Mouse (Mus musculus): Measurements from ENCODE around the gene Cpvl. TPM values are rescaled to one million over a fixed set of nuclear protein-coding genes. Genes with fewer than 3 reads are reported as not detected.

The Cpvl gene
- polyA plus RNA-seq, 1 experiment from 2014 or later: 0.24 TPM

GRCm38 (mm10) chr6:53909986-53910385, 68.5 kb downstream of the Cpvl start:
- no peak overlapping the region for H3K27ac ChIP-seq (ENCODE audit: low read depth, low read length)
- H3K9ac ChIP-seq (ENCODE audit: low read depth, low read length): no peak overlapping the region
- no peak overlapping the region for H3K4me2 ChIP-seq (ENCODE audit: low read length)
- H3K4me1 ChIP-seq (ENCODE audit: control insufficient read depth, insufficient read depth, low read depth, low read length): peaks cover 7% of the 10 kb centered on the region; the same call in 1 of the 2 replicates
- WGBS: 24% methylated on average over 3 of the region's 3 CpGs
- no peaks in the 10 kb centered on the region for H3K9me3 ChIP-seq (ENCODE audit: control insufficient read depth, low read length)
- no peaks in the 10 kb centered on the region for H3K27me3 ChIP-seq (replicated peaks; ENCODE audit: control insufficient read depth, insufficient read depth, low read length)
- ATAC-seq: no peak
- no peaks in the 10 kb centered on the region for H3K36me3 ChIP-seq (ENCODE audit: control insufficient read depth, insufficient read depth, low read length)
- H3K4me3 ChIP-seq (ENCODE audit: low read length): no peak overlapping the region

GRCm38 (mm10) chr6:53909446-53909845, 69.0 kb downstream of the Cpvl start:
- H3K36me3 ChIP-seq (ENCODE audit: control insufficient read depth, insufficient read depth, low read length): no peaks in the 10 kb centered on the region
- H3K4me3 ChIP-seq (ENCODE audit: low read length): no peak overlapping the region
- no peak for ATAC-seq
- no peak overlapping the region for H3K9ac ChIP-seq (ENCODE audit: low read depth, low read length)
- peaks cover 7% of the 10 kb centered on the region; the same call in 1 of the 2 replicates for H3K4me1 ChIP-seq (ENCODE audit: control insufficient read depth, insufficient read depth, low read depth, low read length)
- H3K27me3 ChIP-seq (replicated peaks; ENCODE audit: control insufficient read depth, insufficient read depth, low read length): no peaks in the 10 kb centered on the region
- H3K4me2 ChIP-seq (ENCODE audit: low read length): no peak overlapping the region
- 4% methylated on average over 3 of the region's 5 CpGs for WGBS
- H3K9me3 ChIP-seq (ENCODE audit: control insufficient read depth, low read length): no peaks in the 10 kb centered on the region
- H3K27ac ChIP-seq (ENCODE audit: low read depth, low read length): no peak overlapping the region

DNA sequence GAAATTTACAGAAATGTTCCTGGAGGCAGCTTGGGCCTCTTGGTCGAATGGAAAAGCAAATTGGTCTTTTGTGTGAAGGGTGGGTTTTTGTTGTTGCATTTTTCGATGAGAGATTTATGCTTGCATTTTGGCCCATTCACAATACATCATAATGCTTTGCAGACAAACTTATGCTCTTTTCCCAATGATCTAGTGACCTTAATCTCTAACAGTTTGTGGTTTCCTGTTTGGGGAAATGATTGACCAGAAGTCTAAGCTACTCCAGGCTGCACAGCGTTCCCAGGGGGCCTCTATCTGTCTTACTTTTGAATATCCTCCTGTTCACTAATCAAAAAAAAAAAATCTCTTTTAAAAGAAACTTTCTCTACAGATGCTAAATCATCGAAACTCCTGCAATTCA, 71.6 kb downstream of the Cpvl start:
- H3K27ac ChIP-seq (ENCODE audit: low read depth, low read length): no peak overlapping the region
- no peaks in the 10 kb centered on the region for H3K27me3 ChIP-seq (replicated peaks; ENCODE audit: control insufficient read depth, insufficient read depth, low read length)
- ATAC-seq: no peak
- peaks cover 3% of the 10 kb centered on the region; the same call in 1 of the 2 replicates for H3K9me3 ChIP-seq (ENCODE audit: control insufficient read depth, low read length)
- no peak overlapping the region for H3K4me3 ChIP-seq (ENCODE audit: low read length)
- 64% methylated on average over 4 of the region's 4 CpGs for WGBS
- no peaks in the 10 kb centered on the region for H3K36me3 ChIP-seq (ENCODE audit: control insufficient read depth, insufficient read depth, low read length)
- no peak overlapping the region for H3K9ac ChIP-seq (ENCODE audit: low read depth, low read length)
- H3K4me2 ChIP-seq (ENCODE audit: low read length): no peak overlapping the region
- peaks cover 4% of the 10 kb centered on the region; the same call in 1 of the 2 replicates for H3K4me1 ChIP-seq (ENCODE audit: control insufficient read depth, insufficient read depth, low read depth, low read length)

- no peak overlapping the region for H3K9ac ChIP-seq (ENCODE audit: low read depth, low read length)
- no peak for ATAC-seq
- peaks cover 4% of the 10 kb centered on the region; the same call in 1 of the 2 replicates for H3K4me1 ChIP-seq (ENCODE audit: control insufficient read depth, insufficient read depth, low read depth, low read length)
- peaks cover 3% of the 10 kb centered on the region; the same call in 1 of the 2 replicates for H3K9me3 ChIP-seq (ENCODE audit: control insufficient read depth, low read length)
- WGBS: 71% methylated on average over 1 of the region's 1 CpGs
- H3K27ac ChIP-seq (ENCODE audit: low read depth, low read length): no peak overlapping the region
- no peaks in the 10 kb centered on the region for H3K36me3 ChIP-seq (ENCODE audit: control insufficient read depth, insufficient read depth, low read length)
- H3K4me2 ChIP-seq (ENCODE audit: low read length): no peak overlapping the region
- H3K4me3 ChIP-seq (ENCODE audit: low read length): no peak overlapping the region
- H3K27me3 ChIP-seq (replicated peaks; ENCODE audit: control insufficient read depth, insufficient read depth, low read length): no peaks in the 10 kb centered on the region
Measured at GRCm38 (mm10) chr6:53906051-53906462, 72.4 kb downstream of the Cpvl start.

- Histone ChIP-seq H3K36me3 (ENCODE audit: control insufficient read depth, insufficient read depth, low read length) (no peaks in the 10 kb centered on the region), H3K4me1 (ENCODE audit: control insufficient read depth, insufficient read depth, low read depth, low read length) (peaks cover 4% of the 10 kb centered on the region; the same call in 1 of the 2 replicates), H3K27ac (ENCODE audit: low read depth, low read length) (no peak overlapping the region), H3K4me2 (ENCODE audit: low read length) (no peak overlapping the region), H3K9me3 (ENCODE audit: control insufficient read depth, low read length) (peaks cover 3% of the 10 kb centered on the region; the same call in 1 of the 2 replicates), H3K9ac (ENCODE audit: low read depth, low read length) (no peak overlapping the region), H3K27me3 (replicated peaks; ENCODE audit: control insufficient read depth, insufficient read depth, low read length) (no peaks in the 10 kb centered on the region), H3K4me3 (ENCODE audit: low read length) (no peak overlapping the region)
- 81% methylated on average over 4 of the region's 4 CpGs for WGBS
- no peak for ATAC-seq
Measured at GRCm38 (mm10) chr6:53905576-53905975, 72.9 kb downstream of the Cpvl start.

- Histone ChIP-seq H3K4me2 (ENCODE audit: low read length) (no peak overlapping the region), H3K4me1 (ENCODE audit: control insufficient read depth, insufficient read depth, low read depth, low read length) (peaks cover 4% of the 10 kb centered on the region; the same call in 1 of the 2 replicates), H3K27me3 (replicated peaks; ENCODE audit: control insufficient read depth, insufficient read depth, low read length) (no peaks in the 10 kb centered on the region), H3K9me3 (ENCODE audit: control insufficient read depth, low read length) (peaks cover 3% of the 10 kb centered on the region; the same call in 1 of the 2 replicates), H3K27ac (ENCODE audit: low read depth, low read length) (no peak overlapping the region), H3K36me3 (ENCODE audit: control insufficient read depth, insufficient read depth, low read length) (no peaks in the 10 kb centered on the region), H3K9ac (ENCODE audit: low read depth, low read length) (no peak overlapping the region), H3K4me3 (ENCODE audit: low read length) (no peak overlapping the region)
- WGBS: 87% methylated on average over 4 of the region's 4 CpGs
- ATAC-seq: no peak
Measured at GRCm38 (mm10) chr6:53904703-53905395, 73.6 kb downstream of the Cpvl start.

- no peak overlapping the region for H3K4me2 ChIP-seq (ENCODE audit: low read length)
- H3K27me3 ChIP-seq (replicated peaks; ENCODE audit: control insufficient read depth, insufficient read depth, low read length): no peaks in the 10 kb centered on the region
- no peak for ATAC-seq
- no peaks in the 10 kb centered on the region for H3K4me1 ChIP-seq (ENCODE audit: control insufficient read depth, insufficient read depth, low read depth, low read length)
- H3K9me3 ChIP-seq (ENCODE audit: control insufficient read depth, low read length): peaks cover 3% of the 10 kb centered on the region; the same call in 1 of the 2 replicates
- WGBS: 60% methylated on average over 3 of the region's 3 CpGs
- no peaks in the 10 kb centered on the region for H3K36me3 ChIP-seq (ENCODE audit: control insufficient read depth, insufficient read depth, low read length)
- no peak overlapping the region for H3K27ac ChIP-seq (ENCODE audit: low read depth, low read length)
- no peak overlapping the region for H3K4me3 ChIP-seq (ENCODE audit: low read length)
- no peak overlapping the region for H3K9ac ChIP-seq (ENCODE audit: low read depth, low read length)
Measured at GRCm38 (mm10) chr6:53904186-53904585, 74.3 kb downstream of the Cpvl start.

- WGBS: 78% methylated on average over 8 of the region's 8 CpGs
- Histone ChIP-seq H3K4me2 (ENCODE audit: low read length) (no peak overlapping the region), H3K9me3 (ENCODE audit: control insufficient read depth, low read length) (peaks cover 3% of the 10 kb centered on the region; the same call in 1 of the 2 replicates), H3K36me3 (ENCODE audit: control insufficient read depth, insufficient read depth, low read length) (no peaks in the 10 kb centered on the region), H3K4me1 (ENCODE audit: control insufficient read depth, insufficient read depth, low read depth, low read length) (no peaks in the 10 kb centered on the region), H3K9ac (ENCODE audit: low read depth, low read length) (no peak overlapping the region), H3K27me3 (replicated peaks; ENCODE audit: control insufficient read depth, insufficient read depth, low read length) (no peaks in the 10 kb centered on the region), H3K4me3 (ENCODE audit: low read length) (no peak overlapping the region), H3K27ac (ENCODE audit: low read depth, low read length) (no peak overlapping the region)
- ATAC-seq: no peak
Measured at GRCm38 (mm10) chr6:53901741-53902140, 76.7 kb downstream of the Cpvl start.

- 66% methylated on average over 7 of the region's 7 CpGs for WGBS
Measured at GRCm38 (mm10) chr6:53897872-53898464, 80.5 kb downstream of the Cpvl start.

More at GRCm38 (mm10) chr6:53897872-53898464, 80.5 kb downstream of the Cpvl start:
- no peaks in the 10 kb centered on the region for H3K27me3 ChIP-seq (replicated peaks; ENCODE audit: control insufficient read depth, insufficient read depth, low read length)
- H3K4me2 ChIP-seq (ENCODE audit: low read length): no peak overlapping the region
- no peak overlapping the region for H3K4me3 ChIP-seq (ENCODE audit: low read length)
- H3K9me3 ChIP-seq (ENCODE audit: control insufficient read depth, low read length): peaks cover 3% of the 10 kb centered on the region; the same call in 1 of the 2 replicates
- H3K36me3 ChIP-seq (ENCODE audit: control insufficient read depth, insufficient read depth, low read length): no peaks in the 10 kb centered on the region
- no peak overlapping the region for H3K9ac ChIP-seq (ENCODE audit: low read depth, low read length)
- H3K4me1 ChIP-seq (ENCODE audit: control insufficient read depth, insufficient read depth, low read depth, low read length): no peaks in the 10 kb centered on the region
- H3K27ac ChIP-seq (ENCODE audit: low read depth, low read length): no peak overlapping the region
- ATAC-seq: no peak

All from hindbrain, embryonic 16.5 days (tissue).